Mouse (Mus musculus): ENCODE data around the gene Tff2.

Tff2 gene

DNA sequence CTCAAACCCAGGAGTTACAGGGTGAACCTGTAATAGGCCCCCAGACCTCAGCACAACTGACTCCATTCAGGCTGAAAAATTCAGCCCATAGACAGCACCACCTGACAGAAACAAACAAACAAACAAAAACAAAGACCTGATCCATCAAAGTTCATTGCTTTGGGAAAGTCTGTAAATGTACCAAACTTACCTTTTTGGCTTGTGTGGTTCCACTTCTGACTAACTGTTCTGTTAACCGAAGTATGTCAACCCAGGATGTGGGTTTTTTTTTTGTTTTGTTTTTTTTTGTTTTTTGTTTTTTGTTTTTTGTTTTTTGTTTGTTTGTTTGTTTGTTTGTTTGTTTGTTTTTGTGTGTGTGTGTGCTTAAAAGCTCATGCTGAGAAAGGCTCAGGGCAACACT is 7.3 kb downstream of the Tff2 start:
- DNase-seq (ENCODE audit: extremely low read depth, low read depth): no peak

DNA sequence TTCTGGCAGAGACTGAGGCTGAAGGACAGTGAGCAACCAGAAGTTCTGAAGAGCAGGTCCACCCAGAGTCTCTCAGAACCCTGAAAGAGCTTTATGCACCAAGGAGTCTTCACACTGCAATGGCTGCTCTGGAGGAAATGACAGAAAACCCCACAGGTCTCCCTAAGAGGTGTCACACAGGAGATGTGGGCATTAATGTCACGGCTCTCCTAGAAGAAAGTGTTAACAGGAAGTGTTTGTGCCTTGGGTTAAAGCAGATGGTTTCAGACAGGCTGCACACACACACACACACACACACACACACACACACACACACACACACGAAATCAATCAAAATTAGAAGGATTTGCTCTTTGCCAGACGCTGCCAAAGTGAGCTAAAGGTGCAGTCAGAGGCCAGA is 7.8 kb downstream of the Tff2 start:
- DNase-seq (ENCODE audit: extremely low read depth, low read depth): no peak

DNA sequence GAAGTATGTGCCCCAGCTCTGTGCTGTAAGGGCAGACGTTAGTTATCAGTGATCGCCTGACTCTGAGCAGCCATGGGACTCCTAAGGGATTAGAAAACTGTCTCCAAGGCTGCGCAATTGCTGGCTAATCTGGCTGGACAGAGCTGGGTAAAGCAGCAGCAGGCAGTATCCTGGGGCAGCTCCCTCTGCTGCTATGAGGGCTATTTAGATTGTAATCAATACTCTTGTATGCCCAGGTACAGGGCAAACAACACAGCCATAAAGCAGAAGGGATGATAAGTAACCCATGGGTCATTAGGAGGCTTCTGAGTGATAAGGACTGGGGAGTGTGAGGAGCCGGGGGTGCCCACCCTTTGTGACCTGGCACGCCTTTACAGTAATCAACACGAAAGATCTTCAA is 9.2 kb downstream of the Tff2 start:
- DNase-seq (ENCODE audit: extremely low read depth, low read depth): no peak

DNA sequence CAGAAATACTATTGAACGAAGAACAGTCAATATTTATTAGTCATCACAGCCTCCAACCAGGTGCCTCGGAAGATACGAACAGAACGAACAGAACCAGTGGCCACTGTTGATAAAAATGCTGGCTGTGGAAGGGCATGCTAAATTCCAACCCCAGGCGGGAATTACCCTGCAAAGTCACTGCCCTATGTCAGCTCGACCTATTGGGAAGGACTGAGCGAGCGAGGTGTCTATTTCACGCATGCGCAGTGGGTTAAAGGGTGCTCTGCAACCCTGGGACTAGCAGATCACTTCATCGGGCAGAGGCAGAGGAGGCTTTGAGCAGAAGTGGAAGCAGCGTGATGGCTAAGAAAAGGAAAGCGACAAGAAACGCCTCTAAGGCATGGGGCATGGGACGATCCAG is 10.3 kb downstream of the Tff2 start:
- no peak for DNase-seq (ENCODE audit: extremely low read depth, low read depth)

GRCm38 (mm10) chr17:31131269-31131821 is 12.7 kb downstream of the Tff2 start:
- DNase-seq (ENCODE audit: extremely low read depth, low read depth): no peak

DNA sequence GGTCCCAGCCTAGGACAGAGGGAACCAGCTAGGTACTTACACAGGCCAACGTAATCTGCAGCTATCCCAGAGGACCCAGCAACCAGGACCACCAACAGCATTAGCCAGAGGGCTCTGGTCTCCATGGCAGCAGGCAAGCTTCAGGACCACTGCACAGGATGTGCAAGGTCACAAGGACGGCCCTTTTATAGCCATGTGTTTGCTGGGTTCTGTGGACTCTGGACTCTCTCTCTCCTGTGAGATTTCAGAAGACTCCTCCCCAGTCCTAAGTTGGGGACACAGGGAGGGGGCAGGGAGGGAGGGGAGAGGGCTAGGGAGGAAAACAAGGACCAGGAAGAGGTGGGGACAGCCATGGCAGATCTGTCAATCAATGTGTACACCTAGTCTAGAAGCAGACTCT is 14.6 kb downstream of the Tff2 start, which contains the start of gene Tff3:
Gene Tff3 (minus strand): TSS at position 195 of the 400 bp plus-strand sequence.
- no peak for DNase-seq (ENCODE audit: extremely low read depth, low read depth)

DNA sequence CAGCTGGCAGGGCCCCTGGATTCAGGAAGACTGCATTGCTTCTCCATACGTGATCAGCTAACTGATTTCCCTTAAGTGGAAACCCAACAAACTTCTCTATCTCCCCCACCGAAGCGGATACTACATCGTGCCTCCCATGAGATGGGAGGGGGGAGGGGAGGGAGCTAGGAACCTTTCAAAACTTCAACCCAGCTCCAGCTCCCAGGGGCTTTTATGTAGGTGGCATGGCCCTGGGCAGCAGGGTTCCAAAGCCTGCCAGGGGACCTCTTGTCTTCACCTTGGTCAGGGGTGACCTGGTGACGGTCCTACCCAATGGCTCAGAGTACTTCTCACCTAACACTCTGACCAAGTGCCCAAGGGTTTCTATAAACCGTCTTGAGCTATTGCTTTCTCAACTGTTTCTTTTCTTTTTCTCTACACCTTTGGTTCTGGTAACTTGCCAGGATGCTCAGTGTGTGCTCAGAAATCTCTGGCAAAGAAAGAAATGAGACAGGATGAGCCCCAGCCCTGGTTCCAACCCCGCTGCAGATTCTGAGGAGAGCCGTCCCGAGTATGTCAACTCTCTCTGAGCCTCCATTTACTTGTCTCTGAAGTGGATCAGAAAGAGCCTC is 15.3 kb downstream of the Tff2 start:
- DNase-seq (ENCODE audit: extremely low read depth, low read depth): no peak

- DNase-seq (ENCODE audit: extremely low read depth, low read depth): no peak
Observed at GRCm38 (mm10) chr17:31125548-31126266, 18.4 kb downstream of the Tff2 start.

DNA sequence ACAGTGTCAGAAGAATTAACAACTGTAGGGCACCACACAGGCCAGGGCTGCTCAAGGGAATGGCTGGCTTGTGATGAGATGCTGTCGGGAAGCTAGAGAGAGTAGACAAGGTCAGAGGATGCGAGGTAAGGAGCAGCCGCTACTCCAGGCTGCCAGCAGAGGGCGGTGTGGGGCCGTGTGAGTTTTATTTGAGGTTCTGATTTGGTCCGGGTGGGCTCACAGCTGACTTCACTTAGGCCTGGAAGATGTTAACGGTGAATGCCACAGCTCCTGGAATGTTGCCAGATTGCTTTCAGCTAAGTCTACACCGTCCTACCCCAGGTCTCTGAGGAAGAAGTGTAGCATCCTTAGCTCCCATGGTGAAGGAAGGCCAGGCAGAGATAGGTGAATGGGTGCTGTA is 22.1 kb downstream of the Tff2 start:
- peak; percentile 17 for DNase-seq (ENCODE audit: extremely low read depth, low read depth)

GRCm38 (mm10) chr17:31119429-31119828 is 24.7 kb downstream of the Tff2 start:
- peak; percentile 33 for DNase-seq (ENCODE audit: extremely low read depth, low read depth)

GRCm38 (mm10) chr17:31117946-31118345 is 26.1 kb downstream of the Tff2 start:
- DNase-seq (ENCODE audit: extremely low read depth, low read depth): no peak

DNA sequence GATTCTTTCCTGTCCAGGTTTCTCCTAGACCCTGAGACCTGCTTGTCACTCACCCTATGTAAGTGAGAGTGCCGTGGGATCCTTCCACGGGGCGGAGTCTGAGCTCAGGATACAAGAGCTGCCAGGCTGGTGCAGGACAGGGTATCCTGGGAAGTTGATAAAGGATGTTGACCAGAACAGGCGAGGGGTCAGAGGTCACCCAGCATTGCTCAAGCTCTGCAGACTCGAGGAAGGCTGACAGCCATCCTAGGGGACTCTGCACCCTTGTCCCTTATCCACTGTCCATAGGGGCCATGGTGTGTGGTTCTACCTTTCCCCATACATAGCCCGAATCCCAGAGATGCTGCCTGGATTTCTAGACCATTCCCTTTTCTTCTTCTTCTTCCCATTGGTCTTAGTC is 28.0 kb downstream of the Tff2 start:
- DNase-seq (ENCODE audit: extremely low read depth, low read depth): no peak

GRCm38 (mm10) chr17:31113191-31113856 is 30.8 kb downstream of the Tff2 start:
- DNase-seq (ENCODE audit: extremely low read depth, low read depth): no peak

DNA sequence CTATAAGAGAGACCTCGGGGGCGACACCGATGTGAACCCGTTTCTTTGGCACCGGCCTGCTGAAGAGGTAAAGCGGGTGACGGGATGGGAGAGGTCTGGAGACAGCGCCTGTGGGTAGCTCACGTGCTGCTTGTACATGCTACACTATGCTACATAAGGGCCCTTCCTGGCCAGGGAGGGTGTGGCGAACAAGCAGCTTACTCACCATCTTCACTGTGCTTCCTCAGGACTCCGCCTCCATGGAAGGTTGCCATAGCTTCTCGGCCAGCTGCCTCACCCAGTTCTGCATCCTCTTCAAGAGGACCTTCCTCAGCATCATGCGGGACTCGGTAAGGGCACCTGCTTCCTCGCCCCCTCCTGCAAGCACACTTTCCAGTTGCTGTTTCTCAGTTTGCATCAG is 35.7 kb downstream of the Tff2 start:
- DNase-seq (ENCODE audit: extremely low read depth, low read depth): no peak

DNA sequence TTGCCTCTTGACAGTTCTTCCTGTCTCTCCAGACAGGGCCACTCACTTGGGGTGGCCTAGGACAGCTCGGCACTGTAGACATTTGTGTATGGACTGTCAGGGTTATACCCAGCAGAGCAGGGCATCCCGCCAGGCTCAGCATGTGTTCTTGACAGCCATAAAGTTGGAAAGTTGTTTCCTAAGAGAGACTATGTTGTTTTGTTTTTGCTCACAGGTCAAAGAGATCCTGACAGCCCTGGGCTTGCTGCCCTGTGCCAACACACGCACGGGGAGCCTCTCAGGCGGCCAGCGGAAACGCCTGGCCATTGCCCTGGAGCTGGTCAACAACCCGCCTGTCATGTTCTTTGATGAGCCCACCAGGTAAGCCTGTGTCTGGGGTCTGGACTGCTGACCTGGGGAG is 40.3 kb downstream of the Tff2 start:
- DNase-seq (ENCODE audit: extremely low read depth, low read depth): no peak

GRCm38 (mm10) chr17:31103007-31103570 is 41.0 kb downstream of the Tff2 start:
- DNase-seq (ENCODE audit: extremely low read depth, low read depth): no peak

- no peak for DNase-seq (ENCODE audit: extremely low read depth, low read depth)
Observed at GRCm38 (mm10) chr17:31098788-31099187, 45.3 kb downstream of the Tff2 start.

DNA sequence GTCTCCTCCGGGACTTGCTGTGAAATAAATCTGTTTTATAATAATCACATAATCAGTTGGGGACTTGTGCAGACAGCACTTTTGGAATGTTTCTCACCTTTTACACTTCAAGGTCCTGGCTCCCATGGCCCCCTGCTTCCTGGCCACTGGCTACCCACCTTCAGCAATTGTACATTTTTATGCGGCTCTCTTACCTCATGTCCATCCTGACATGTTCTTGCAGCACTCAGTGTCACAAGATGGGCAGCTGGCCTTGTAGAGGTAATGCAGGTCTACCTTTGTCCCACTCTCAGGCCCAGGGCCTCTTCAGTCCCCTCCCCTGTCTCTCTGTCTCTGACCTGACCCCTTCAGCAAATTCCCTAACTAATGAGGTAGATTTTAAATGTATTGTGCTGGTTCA is 47.2 kb downstream of the Tff2 start:
- DNase-seq (ENCODE audit: extremely low read depth, low read depth): no peak

GRCm38 (mm10) chr17:31095570-31095969 is 48.5 kb downstream of the Tff2 start:
- DNase-seq (ENCODE audit: extremely low read depth, low read depth): no peak

- DNase-seq (ENCODE audit: extremely low read depth, low read depth): no peak
Observed at GRCm38 (mm10) chr17:31094781-31095180, 49.3 kb downstream of the Tff2 start.
